28 mouse cellular contexts compared by ENCODE assay signal in genomic region chr3:97859400-97859799, GRCm38 (mm10). TPM values are rescaled to one million over a fixed set of nuclear protein-coding genes. Genes with fewer than 3 reads are reported as not detected.
A peak's percentile ranks its signal among the peaks of the same experiment; 100 is the strongest.
DNase-seq lines count a peak whose midpoint lies in the region; ATAC-seq lines count a peak whose summit lies in the region.
"Had no signal": no experiment of that assay in that cellular context is flagged by ENCODE, and none has a peak within 500 bp of the region (broad histone marks: within the 10 kb centered on the region; RNA-seq: fewer than 3 reads in every experiment).

No protein-coding gene starts in this region.

- H3K9ac ChIP-seq in liver, embryonic 11.5 days (ENCODE audit: low read depth, low read length), result no peak overlapping the region
- H3K9ac ChIP-seq: embryonic facial prominence, embryonic 13.5 days; heart, embryonic 12.5 days; hindbrain, embryonic 15.5 days; liver, embryonic 14.5 days; midbrain, embryonic 13.5 days had no signal

- intact Hi-C loops in heart, postnatal 36 days (cut with DNase I), result no loop called here
- intact Hi-C loops in left cerebral cortex, postnatal 4 days (cut with DNase I), result no loop called here

- H3K27me3 ChIP-seq in liver, embryonic 11.5 days (replicated peaks; ENCODE audit: control insufficient read depth, insufficient read depth, low read length), result no peaks in the 10 kb centered on the region
- H3K27me3 ChIP-seq: embryonic facial prominence, embryonic 13.5 days; heart, embryonic 12.5 days; hindbrain, embryonic 15.5 days; midbrain, embryonic 13.5 days had no signal

- no peaks in the 10 kb centered on the region for H3K9me3 ChIP-seq in liver, embryonic 11.5 days (ENCODE audit: control insufficient read depth, low read length)
- H3K9me3 ChIP-seq: embryonic facial prominence, embryonic 13.5 days; heart, embryonic 12.5 days; hindbrain, embryonic 10.5 days; hindbrain, embryonic 15.5 days; midbrain, embryonic 13.5 days had no signal

- no peak overlapping the region for H3K4me2 ChIP-seq in liver, embryonic 11.5 days
- H3K4me2 ChIP-seq: embryonic facial prominence, embryonic 13.5 days; heart, embryonic 12.5 days; hindbrain, embryonic 15.5 days; midbrain, embryonic 13.5 days had no signal

- no peaks in the 10 kb centered on the region for H3K36me3 ChIP-seq in liver, embryonic 11.5 days (ENCODE audit: control insufficient read depth, insufficient read depth, low read length)
- H3K36me3 ChIP-seq: embryonic facial prominence, embryonic 13.5 days; heart, embryonic 12.5 days; hindbrain, embryonic 10.5 days; hindbrain, embryonic 15.5 days; midbrain, embryonic 13.5 days had no signal

- no peak overlapping the region for H3K4me3 ChIP-seq in liver, embryonic 11.5 days (ENCODE audit: low read depth, low read length)
- H3K4me3 ChIP-seq: embryonic facial prominence, embryonic 13.5 days; heart, embryonic 12.5 days; hindbrain, embryonic 10.5 days; hindbrain, embryonic 15.5 days; midbrain, embryonic 13.5 days had no signal

- 63% methylated on average over 1 of the region's 1 CpGs for WGBS in liver, embryonic 11.5 days

- no peak overlapping the region for H3K27ac ChIP-seq in liver, embryonic 11.5 days (ENCODE audit: low read depth, low read length)
- H3K27ac ChIP-seq: embryonic facial prominence, embryonic 13.5 days; hindbrain, embryonic 10.5 days; hindbrain, embryonic 15.5 days; liver, embryonic 14.5 days; macrophage; midbrain, embryonic 13.5 days had no signal

- no peak for ATAC-seq in liver, embryonic 11.5 days (replicated peaks; ENCODE audit: low FRiP score)
- ATAC-seq: forebrain, embryonic 16.5 days; inflammation-experienced regulatory T-cells, adult 6 months; midbrain, embryonic 13.5 days had no signal

- no peaks in the 10 kb centered on the region for H3K4me1 ChIP-seq in liver, embryonic 11.5 days (replicated peaks; ENCODE audit: control insufficient read depth, insufficient read depth, low read length)
- H3K4me1 ChIP-seq: embryonic facial prominence, embryonic 13.5 days; midbrain, embryonic 13.5 days had no signal

- peak; percentile 10 for DNase-seq in heart, adult 11 months
- DNase-seq in heart, postnatal 36 days, result no peak
- peak; percentile 59 for DNase-seq in left cerebral cortex, adult 11 months (ENCODE audit: low spot score)
- no peak for DNase-seq in left cerebral cortex, postnatal 4 days
- DNase-seq in right cerebral cortex, postnatal 36 days (ENCODE audit: low spot score in 2 of 2), result peak; percentile 57 to 83
- no peak for DNase-seq in right cerebral cortex, postnatal 10 days (ENCODE audit: low spot score in 2 of 2)
- no peak for DNase-seq in liver, embryonic 11.5 days (ENCODE audit: low spot score)
- no peak for DNase-seq in testis, postnatal 14 days (ENCODE audit: low spot score)
- DNase-seq: adrenal gland, postnatal 14 days; cerebellum, adult 18-20 months; cerebellum, postnatal 10 days; gastrocnemius, postnatal 25 days; heart, adult 18-20 months; heart, postnatal 10 days; kidney, adult 11 months; kidney, postnatal 14 days; lung, adult 2 months; lung, postnatal 10 days; thymus, postnatal 14 days had no signal

RNA-seq across cellular contexts. Expression of gene Pde4dip, which starts 29.1 kb away (rescaled TPM):
- total RNA-seq in heart, postnatal 36 days (2021), result 1,000 to 10,000 TPM; 1,777 to 1,954 TPM
- total RNA-seq in left cerebral cortex, postnatal 4 days (2021), result 100 to 1,000 TPM; 202 to 223 TPM
- 16.8 and 16.9 TPM in 2 replicates for polyA plus RNA-seq in liver, embryonic 11.5 days (2014; fragmentation: Nextera tagmentation; extraction: Ambion mirVana)

RNA-seq across cellular contexts. Expression of gene Sec22b, which starts 41.6 kb away (rescaled TPM):
- total RNA-seq in heart, postnatal 36 days (2021), result 10 to 100 TPM; 37.7 to 39.7 TPM
- total RNA-seq in left cerebral cortex, postnatal 4 days (2021), result 10 to 100 TPM; 62.9 to 63.7 TPM
- polyA plus RNA-seq in liver, embryonic 11.5 days (2014; fragmentation: Nextera tagmentation; extraction: Ambion mirVana), result 109 and 113 TPM in 2 replicates

Comparison
In these comparisons a context has a peak if more than half of its experiments do, and no peak if none do; other contexts are left out.
1. DNase-seq: peak in heart, adult 11 months (single experiment), left cerebral cortex, adult 11 months (single experiment) and right cerebral cortex, postnatal 36 days (2 of 2); none in heart, postnatal 36 days (0 of 2), left cerebral cortex, postnatal 4 days (single experiment), right cerebral cortex, postnatal 10 days (0 of 2), liver, embryonic 11.5 days (single experiment) and testis, postnatal 14 days (single experiment).
2. RNA of gene Pde4dip, which starts 29.1 kb away (total RNA-seq): 1,777 to 1,954 TPM in heart, postnatal 36 days; 202 to 223 TPM in left cerebral cortex, postnatal 4 days; every median in the first group is over 4 times any median in the second.